Mouse (Mus musculus) cortical plate, adult 2 months (tissue): ENCODE results near the gene Mcrip1.

ENCODE experiments used
- CTCF ChIP-seq: fragments of 200-500 bp; IDR thresholded peaks from 2 replicates; pipeline ENCODE4 v1.5.1; 2011; ENCODE audit warnings: mild to moderate bottlenecking, control low read depth, low read length; ENCODE audit not compliant: insufficient read depth; ENCODE audit errors: extremely low read depth
- POLR2A ChIP-seq: fragments of 200-500 bp; IDR thresholded peaks from 2 replicates; pipeline ENCODE4 v1.6.1; 2011; ENCODE audit warnings: mild to moderate bottlenecking, low read length, control low read depth; ENCODE audit not compliant: insufficient read depth; ENCODE audit errors: extremely low read depth

GRCm38 (mm10) chr11:120498891-120499290 is 50.6 kb downstream of the Mcrip1 start:
- TF ChIP-seq CTCF (no peak), POLR2A (no peak)
